Mouse (Mus musculus) heart, adult 2 months (tissue): ENCODE measurements around the gene Lad1.

ENCODE experiments used
- CTCF ChIP-seq: fragments of 200-600 bp; IDR thresholded peaks from 2 replicates; pipeline ENCODE4 v1.8.1; 2022; ENCODE audit warnings: antibody characterized with exemption, mild to moderate bottlenecking, moderate library complexity
- POLR2A ChIP-seq: fragments of 200-500 bp; IDR thresholded peaks from 2 replicates; pipeline ENCODE4 v1.6.1; 2011; ENCODE audit warnings: mild to moderate bottlenecking, low read depth, low read length, control low read depth; ENCODE audit not compliant: insufficient read depth

DNA sequence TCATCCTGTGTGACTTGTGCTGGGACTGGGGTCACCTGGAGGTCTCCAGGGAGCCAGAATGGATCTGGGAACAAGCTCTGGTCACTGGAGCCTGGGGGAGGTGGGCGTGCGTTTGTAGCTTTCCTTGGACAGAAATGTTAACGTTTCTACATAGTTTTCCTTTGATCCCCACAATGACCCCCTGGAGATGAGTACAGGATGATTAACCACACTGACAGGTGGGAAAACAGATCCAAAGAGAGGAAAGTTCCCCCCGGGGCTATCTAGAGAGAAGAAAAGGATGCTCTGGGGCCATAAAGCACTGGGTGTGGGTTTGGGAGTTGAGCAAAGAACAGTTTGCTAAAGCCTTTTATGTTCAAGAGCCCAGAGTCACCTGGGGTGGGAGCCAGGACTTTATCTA is 37.7 kb upstream of the Lad1 start:
- TF ChIP-seq CTCF (no peak), POLR2A (no peak)
